Mouse (Mus musculus): ENCODE measurements around the gene Gm17174.
"Not testable (repeated sequence)": the region's sequence is repeated elsewhere in the genome, so short reads cannot be mapped to it uniquely, and the experiment has no call there.

Gene Gm17174

GRCm38 (mm10) chr14:51592039-51592438, at the start of gene Gm17174:
Gene Gm17174, minus strand, starts transcription at chr14:51592139.
- not testable (repeated sequence) for DNase-seq

GRCm38 (mm10) chr14:51635566-51635965, 43.6 kb upstream of the Gm17174 start, which contains the start of gene Gm4181:
Gene Gm4181, minus strand, starts transcription at chr14:51635666.
- not testable (repeated sequence) for DNase-seq

GRCm38 (mm10) chr14:51632426-51632825, 40.5 kb upstream of the Gm17174 start:
- peak; percentile 2 for DNase-seq

- DNase-seq, result no peak
These were observed 19.3 kb upstream of the Gm17174 start, which contains the start of gene Gm17078 for GRCm38 (mm10) chr14:51611210-51611609. Gene Gm17078, minus strand, starts transcription at chr14:51611310.

GRCm38 (mm10) chr14:51573963-51574362, 18.0 kb downstream of the Gm17174 start, which contains the start of gene Gm17175:
Gene Gm17175, minus strand, starts transcription at chr14:51574063.
- DNase-seq, result not testable (repeated sequence)

- no peak for DNase-seq
These were observed 39.4 kb downstream of the Gm17174 start, which contains the start of gene Gm5622 for GRCm38 (mm10) chr14:51552490-51552889. Gene Gm5622, plus strand, starts transcription at chr14:51552790.
